Mouse (Mus musculus): Measurements from ENCODE around the gene F11r. TPM values are rescaled to one million over a fixed set of nuclear protein-coding genes. Genes with fewer than 3 reads are reported as not detected.

F11r gene
- 11.1 and 11.4 TPM in 2 replicates for polyA plus RNA-seq (2016; fragmentation: Nextera tagmentation; extraction: Ambion mirVana)

GRCm38 (mm10) chr1:171437264-171438013 lies at the start of gene F11r:
Gene F11r (plus strand): TSS chr1:171437535.
- no peaks in the 10 kb centered on the region for H3K9me3 ChIP-seq
- peaks cover 10% of the 10 kb centered on the region for H3K4me1 ChIP-seq
- under 1% methylated on average over 46 of the region's 46 CpGs for WGBS
- peak within 1 kb of the TSS; percentile 40 for H3K4me3 ChIP-seq (replicated peaks)
- peak within 1 kb of the TSS; percentile 25; the same call in 1 of the 2 replicates for H3K9ac ChIP-seq
- H3K27me3 ChIP-seq = peaks cover 50% of the 10 kb centered on the region
- H3K27ac ChIP-seq = no peak within 1 kb of the TSS
- no peaks in the 10 kb centered on the region for H3K36me3 ChIP-seq (replicated peaks)
- H3K4me2 ChIP-seq = peak within 1 kb of the TSS; percentile 60
- peak; percentile 74 for ATAC-seq (ENCODE audit: low FRiP score)

- WGBS = 84% methylated on average over 15 of the region's 15 CpGs
- ATAC-seq (ENCODE audit: low FRiP score) = no peak
- Histone ChIP-seq H3K9me3 (no peaks in the 10 kb centered on the region), H3K4me2 (no peak within 1 kb of the TSS), H3K4me3 (replicated peaks) (no peak within 1 kb of the TSS), H3K36me3 (replicated peaks) (no peaks in the 10 kb centered on the region), H3K27ac (no peak within 1 kb of the TSS), H3K27me3 (peaks cover 14% of the 10 kb centered on the region; the same call in 1 of the 2 replicates), H3K9ac (no peak within 1 kb of the TSS), H3K4me1 (no peaks in the 10 kb centered on the region)
These were observed 48.8 kb upstream of the F11r start, which contains the start of gene Arhgap30 for GRCm38 (mm10) chr1:171388376-171389102. Gene Arhgap30 (plus strand): TSS chr1:171388954.

DNA sequence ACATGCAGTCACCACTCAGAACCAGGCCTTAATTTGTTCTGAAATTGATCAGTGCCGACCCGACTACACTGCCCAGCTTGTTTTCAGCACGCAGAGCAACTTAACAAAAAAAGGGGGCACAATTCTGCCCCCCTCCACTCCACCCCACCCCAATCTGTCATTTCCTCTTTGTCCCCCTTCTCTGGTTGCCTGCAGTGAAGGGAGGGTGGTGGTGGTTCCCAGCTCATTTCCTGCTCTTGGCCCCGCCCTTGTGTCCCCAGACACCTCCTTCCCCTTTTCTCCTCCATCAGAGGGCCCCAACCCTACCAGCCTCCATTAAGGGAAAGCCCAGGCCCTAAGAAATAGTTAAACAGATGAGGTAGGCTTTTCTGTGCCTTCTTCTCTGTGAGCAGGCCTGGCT lies 47.2 kb upstream of the F11r start:
- WGBS = 83% methylated on average over 4 of the region's 4 CpGs
- no peak overlapping the region for H3K4me3 ChIP-seq (replicated peaks)
- H3K4me1 ChIP-seq = no peaks in the 10 kb centered on the region
- H3K9me3 ChIP-seq = no peaks in the 10 kb centered on the region
- H3K9ac ChIP-seq = no peak overlapping the region
- ATAC-seq (ENCODE audit: low FRiP score) = no peak
- H3K27me3 ChIP-seq = peaks cover 14% of the 10 kb centered on the region; the same call in 1 of the 2 replicates
- H3K4me2 ChIP-seq = no peak overlapping the region
- no peaks in the 10 kb centered on the region for H3K36me3 ChIP-seq (replicated peaks)
- no peak overlapping the region for H3K27ac ChIP-seq

GRCm38 (mm10) chr1:171401821-171402220 lies 35.5 kb upstream of the F11r start:
- Histone ChIP-seq H3K4me3 (replicated peaks) (no peak overlapping the region), H3K9ac (no peak overlapping the region), H3K4me1 (no peaks in the 10 kb centered on the region), H3K4me2 (no peak overlapping the region), H3K27ac (no peak overlapping the region), H3K9me3 (no peaks in the 10 kb centered on the region), H3K36me3 (replicated peaks) (no peaks in the 10 kb centered on the region), H3K27me3 (peaks cover 19% of the 10 kb centered on the region; the same call in 1 of the 2 replicates)
- 86% methylated on average over 4 of the region's 4 CpGs for WGBS
- no peak for ATAC-seq (ENCODE audit: low FRiP score)

- no peak for ATAC-seq (ENCODE audit: low FRiP score)
- H3K36me3 ChIP-seq (replicated peaks) = no peaks in the 10 kb centered on the region
- no peak overlapping the region for H3K4me3 ChIP-seq (replicated peaks)
- no peaks in the 10 kb centered on the region for H3K9me3 ChIP-seq
- no peaks in the 10 kb centered on the region for H3K4me1 ChIP-seq
- H3K27ac ChIP-seq = no peak overlapping the region
- no peak overlapping the region for H3K9ac ChIP-seq
- H3K4me2 ChIP-seq = no peak overlapping the region
- peaks cover 23% of the 10 kb centered on the region for H3K27me3 ChIP-seq
- WGBS = 85% methylated on average over 9 of the region's 9 CpGs
These were observed 34.3 kb upstream of the F11r start for GRCm38 (mm10) chr1:171402991-171403390.

DNA sequence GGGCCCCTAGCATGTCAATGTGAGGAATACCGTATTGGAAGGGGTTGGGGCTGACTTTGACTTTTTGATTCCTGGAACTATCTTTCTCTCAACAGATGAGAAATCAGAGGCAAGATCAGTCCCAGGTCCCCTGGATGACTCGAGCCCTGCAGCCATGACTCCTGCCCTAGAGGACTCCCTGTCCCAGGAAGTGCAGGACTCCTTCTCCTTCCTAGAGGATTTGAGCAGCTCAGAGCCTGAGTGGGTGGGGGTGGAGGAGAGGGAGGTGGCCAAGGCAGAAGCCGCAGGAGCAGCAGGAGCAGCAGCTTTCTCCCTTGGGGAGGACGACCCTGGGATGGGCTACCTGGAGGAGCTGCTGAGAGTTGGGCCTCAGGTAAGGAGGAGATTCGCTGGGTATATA lies 30.1 kb upstream of the F11r start:
- H3K4me2 ChIP-seq = no peak overlapping the region
- H3K36me3 ChIP-seq (replicated peaks) = no peaks in the 10 kb centered on the region
- no peak overlapping the region for H3K4me3 ChIP-seq (replicated peaks)
- H3K4me1 ChIP-seq = no peaks in the 10 kb centered on the region
- H3K27me3 ChIP-seq = peaks cover 31% of the 10 kb centered on the region
- ATAC-seq (ENCODE audit: low FRiP score) = no peak
- H3K27ac ChIP-seq = no peak overlapping the region
- no peak overlapping the region for H3K9ac ChIP-seq
- WGBS = 80% methylated on average over 5 of the region's 5 CpGs
- no peaks in the 10 kb centered on the region for H3K9me3 ChIP-seq

GRCm38 (mm10) chr1:171410231-171410630 lies 27.1 kb upstream of the F11r start:
- 79% methylated on average over 1 of the region's 1 CpGs for WGBS
- no peak overlapping the region for H3K4me3 ChIP-seq (replicated peaks)
- H3K4me2 ChIP-seq = no peak overlapping the region
- no peak overlapping the region for H3K27ac ChIP-seq
- no peak for ATAC-seq (ENCODE audit: low FRiP score)
- H3K36me3 ChIP-seq (replicated peaks) = peaks cover 12% of the 10 kb centered on the region
- H3K27me3 ChIP-seq = peaks cover 31% of the 10 kb centered on the region
- no peak overlapping the region for H3K9ac ChIP-seq
- H3K4me1 ChIP-seq = peaks cover 20% of the 10 kb centered on the region
- no peaks in the 10 kb centered on the region for H3K9me3 ChIP-seq

DNA sequence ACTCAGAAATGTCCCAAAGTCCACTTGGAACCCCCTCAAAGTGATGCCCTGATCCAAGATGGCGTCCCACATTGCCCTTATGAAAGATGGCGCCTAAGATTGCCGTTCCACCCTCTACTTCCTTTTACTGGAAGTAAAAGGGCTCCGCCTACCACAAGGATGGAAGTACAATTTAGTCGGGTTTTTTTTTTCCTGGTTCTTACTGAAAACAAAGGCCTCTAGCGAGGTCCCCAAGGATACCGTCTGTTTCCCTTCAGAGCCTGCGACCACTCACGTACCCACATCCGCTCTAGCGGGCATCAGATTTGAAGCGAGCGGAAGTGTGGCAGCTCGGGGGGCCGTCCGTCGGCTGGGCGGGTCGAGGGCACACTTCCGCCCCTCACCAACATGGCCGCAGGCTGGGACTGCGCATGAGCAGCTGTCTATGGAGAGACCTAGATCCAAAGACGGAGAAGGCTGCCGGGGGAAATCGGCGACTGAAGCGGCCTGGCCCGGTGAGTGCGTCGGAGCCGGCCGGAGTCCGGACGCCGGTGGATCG lies 26.3 kb upstream of the F11r start, which contains the start of gene Usf1:
Usf1 (plus strand) TSS at position 367 of the 538 bp plus-strand sequence.
- Histone ChIP-seq H3K9ac (peak within 1 kb of the TSS; percentile 98), H3K4me1 (peaks cover 20% of the 10 kb centered on the region), H3K36me3 (replicated peaks) (peaks cover 20% of the 10 kb centered on the region), H3K4me2 (peak within 1 kb of the TSS; percentile 60), H3K4me3 (replicated peaks) (peak within 1 kb of the TSS; percentile 96), H3K9me3 (no peaks in the 10 kb centered on the region), H3K27ac (peak within 1 kb of the TSS; percentile 94), H3K27me3 (peaks cover 28% of the 10 kb centered on the region)
- WGBS = under 1% methylated on average over 36 of the region's 36 CpGs
- peak; percentile 98 for ATAC-seq (ENCODE audit: low FRiP score)

DNA sequence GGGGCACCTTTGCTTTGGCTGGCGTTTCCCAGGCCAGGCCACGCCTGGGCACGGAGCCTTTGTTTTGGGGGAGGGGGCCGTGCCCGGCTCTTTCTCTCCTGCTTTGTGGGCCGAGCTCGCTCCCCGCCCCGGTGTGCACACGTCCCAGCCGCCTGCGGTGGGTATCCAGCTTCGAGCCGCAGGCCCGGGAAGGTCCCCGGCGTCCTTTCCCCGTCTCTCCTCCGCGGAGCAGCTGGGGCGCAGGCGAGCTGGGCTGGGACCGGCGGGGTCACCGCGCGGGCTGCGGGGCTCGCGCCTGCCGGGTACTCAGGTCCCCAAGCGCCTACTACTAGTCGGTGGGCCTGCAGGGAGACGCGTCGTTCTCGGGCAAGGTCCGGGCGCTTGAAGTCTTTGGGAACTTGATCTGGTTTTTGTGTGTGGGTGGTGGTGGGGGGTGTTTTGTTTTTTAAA lies 25.8 kb upstream of the F11r start:
- peak overlapping the region; percentile 98 for H3K9ac ChIP-seq
- peaks cover 20% of the 10 kb centered on the region for H3K4me1 ChIP-seq
- peak overlapping the region; percentile 94 for H3K27ac ChIP-seq
- WGBS = under 1% methylated on average over 39 of the region's 39 CpGs
- peaks cover 23% of the 10 kb centered on the region for H3K27me3 ChIP-seq
- peak overlapping the region; percentile 96 for H3K4me3 ChIP-seq (replicated peaks)
- H3K4me2 ChIP-seq = peak overlapping the region; percentile 60
- H3K36me3 ChIP-seq (replicated peaks) = peaks cover 25% of the 10 kb centered on the region
- ATAC-seq (ENCODE audit: low FRiP score) = peak; percentile 82
- no peaks in the 10 kb centered on the region for H3K9me3 ChIP-seq

DNA sequence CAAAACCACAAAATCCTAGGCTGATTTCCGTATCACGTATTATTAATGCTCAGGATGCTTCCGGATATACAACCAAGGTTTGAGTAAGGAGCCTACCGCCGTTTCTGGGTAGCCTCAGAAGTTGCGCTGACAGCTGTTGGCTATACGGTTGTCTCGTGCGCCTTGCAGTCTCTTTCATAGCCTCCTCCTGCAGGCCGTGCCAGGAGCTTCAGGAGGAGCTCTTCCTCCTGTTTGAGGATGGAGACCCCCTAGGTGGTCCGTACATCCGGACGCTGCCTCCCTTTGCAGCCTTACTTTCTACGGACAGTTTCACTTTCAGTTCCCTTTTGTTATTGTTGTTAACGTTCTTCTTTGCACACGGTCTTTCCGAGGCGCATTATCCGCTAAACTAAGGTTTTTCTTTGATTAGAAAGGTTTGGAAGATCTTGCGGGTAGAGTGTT lies 25.3 kb upstream of the F11r start:
- Histone ChIP-seq H3K36me3 (replicated peaks) (peaks cover 30% of the 10 kb centered on the region), H3K4me3 (replicated peaks) (peak overlapping the region; percentile 96), H3K27me3 (peaks cover 22% of the 10 kb centered on the region), H3K4me2 (peak overlapping the region; percentile 60), H3K9ac (peak overlapping the region; percentile 98), H3K4me1 (peaks cover 20% of the 10 kb centered on the region), H3K27ac (peak overlapping the region; percentile 94), H3K9me3 (no peaks in the 10 kb centered on the region)
- WGBS = under 1% methylated on average over 20 of the region's 20 CpGs
- peak; percentile 54; the same call in 1 of the 2 replicates for ATAC-seq (ENCODE audit: low FRiP score)

DNA sequence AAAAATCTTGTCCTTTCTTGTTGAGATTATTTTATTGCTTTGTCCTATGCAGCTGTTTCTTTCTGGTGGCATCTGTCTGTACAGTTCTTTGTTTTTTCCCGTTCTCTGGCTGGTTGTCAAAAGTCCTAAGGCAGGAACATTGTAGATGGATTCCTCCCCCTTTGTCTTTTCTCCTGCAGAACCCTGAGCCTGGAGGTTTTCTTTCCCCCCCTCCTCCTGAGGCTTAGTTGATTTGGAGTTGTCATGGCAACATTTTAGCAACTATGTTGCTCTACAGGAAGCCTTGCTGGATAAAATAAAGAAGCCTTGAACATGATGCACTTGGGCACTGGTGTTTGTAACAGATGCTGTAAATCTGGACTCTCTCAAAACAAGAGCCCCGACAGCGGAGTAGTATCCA lies 24.9 kb upstream of the F11r start:
- H3K27ac ChIP-seq = peak overlapping the region; percentile 94
- 27% methylated on average over 3 of the region's 3 CpGs for WGBS
- peak overlapping the region; percentile 96 for H3K4me3 ChIP-seq (replicated peaks)
- H3K4me2 ChIP-seq = peak overlapping the region; percentile 60
- H3K9ac ChIP-seq = peak overlapping the region; percentile 98
- H3K36me3 ChIP-seq (replicated peaks) = peaks cover 34% of the 10 kb centered on the region
- peaks cover 19% of the 10 kb centered on the region for H3K27me3 ChIP-seq
- peaks cover 20% of the 10 kb centered on the region for H3K4me1 ChIP-seq
- no peak for ATAC-seq (ENCODE audit: low FRiP score)
- H3K9me3 ChIP-seq = no peaks in the 10 kb centered on the region

DNA sequence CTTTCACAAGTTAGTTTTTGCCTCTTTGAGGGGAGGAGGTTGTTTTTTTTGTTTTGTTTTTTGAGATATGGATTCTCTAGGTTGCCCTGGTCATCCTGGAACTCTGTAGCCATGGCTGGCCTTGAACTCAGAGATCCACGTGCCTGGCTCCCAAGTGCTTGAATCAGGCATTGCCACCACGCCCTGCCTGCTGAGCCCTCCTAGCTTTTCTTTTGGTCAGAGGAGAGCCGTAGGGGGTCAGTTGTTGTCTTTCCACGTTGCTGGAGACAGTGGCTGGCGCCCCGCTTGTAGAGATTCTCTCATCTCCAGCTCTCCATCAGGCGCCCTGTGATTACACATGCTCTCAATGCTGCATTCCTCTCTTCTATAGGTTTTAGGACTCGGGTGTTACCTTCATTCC lies 23.7 kb upstream of the F11r start:
- Histone ChIP-seq H3K9ac (no peak overlapping the region), H3K27ac (no peak overlapping the region), H3K27me3 (peaks cover 7% of the 10 kb centered on the region), H3K4me2 (peak overlapping the region; percentile 60), H3K36me3 (replicated peaks) (peaks cover 43% of the 10 kb centered on the region), H3K9me3 (no peaks in the 10 kb centered on the region), H3K4me1 (peaks cover 20% of the 10 kb centered on the region), H3K4me3 (replicated peaks) (0 out of 2 replicates have a peak overlapping the region, but pooled peaks have one; percentile 96)
- no peak for ATAC-seq (ENCODE audit: low FRiP score)
- 71% methylated on average over 8 of the region's 8 CpGs for WGBS

Measured in forebrain, embryonic 12.5 days (tissue).